Mouse (Mus musculus) brain, embryonic 14.5 days (tissue): ENCODE results near the gene Acbd3.

Source experiments
- CTCF ChIP-seq: fragments of 200-500 bp; IDR thresholded peaks from 2 replicates; pipeline ENCODE4 v1.5.1; 2012; ENCODE audit warnings: inconsistent platforms, mild to moderate bottlenecking, moderate library complexity, borderline replicate concordance; ENCODE audit not compliant: insufficient read depth, insufficient read length; ENCODE audit errors: extremely low read depth
- POLR2A ChIP-seq: fragments of 200-500 bp; IDR thresholded peaks from 2 replicates; pipeline ENCODE4 v1.6.1; 2012; ENCODE audit warnings: mild to moderate bottlenecking, inconsistent platforms, borderline replicate concordance; ENCODE audit not compliant: poor library complexity, insufficient read depth, insufficient read length, severe bottlenecking; ENCODE audit errors: extremely low read depth

DNA sequence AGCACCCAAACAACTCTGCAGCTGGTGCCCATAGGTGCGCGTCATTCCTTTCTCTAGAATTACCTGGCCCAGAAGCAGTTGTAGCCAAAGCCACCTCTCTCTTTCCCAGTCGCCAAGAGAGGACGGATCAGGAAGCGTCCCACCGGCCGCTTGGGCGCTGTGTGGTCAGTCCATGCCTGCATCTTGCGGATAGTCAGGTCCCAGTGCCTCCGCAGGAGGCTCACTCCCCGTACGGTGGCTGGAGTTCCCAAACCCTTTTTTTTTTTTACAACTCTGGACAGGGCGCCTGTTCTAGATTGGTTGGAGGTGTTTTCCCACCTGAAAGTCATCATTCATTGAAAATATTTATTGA is 52.5 kb downstream of the Acbd3 start:
- TF ChIP-seq CTCF (no peak), POLR2A (no peak)
